Mouse (Mus musculus): ENCODE measurements at regions not wholly inside any gene's neighbourhood (a gene's known extent, or its start where the extent isn't known, plus 50 kb on each side); places are given as distances from the start of the nearest gene placed in this dataset.

GRCm38 (mm10) chr12:85532613-85533460, 59.1 kb downstream of the Fos start:
- TF ChIP-seq CTCF (IDR thresholded peaks at IDR 0.05), result no peak
- TF ChIP-seq EP300 (IDR thresholded peaks at IDR 0.05), result peak; percentile 100

Measured in lung, postnatal 0 days (tissue).